In genomic region chr12:83520311-83520890, GRCm38 (mm10) we compare ENCODE assay signal across 8 mouse cellular contexts. TPM values are rescaled to one million over a fixed set of nuclear protein-coding genes. Genes with fewer than 3 reads are reported as not detected.
DNase-seq lines count a peak whose midpoint lies in the region; ATAC-seq and TF ChIP-seq lines count a peak whose summit lies in the region.

Dcaf4 (plus strand) TSS chr12:83520466.

- no peaks in the 10 kb centered on the region for H3K9me3 ChIP-seq in embryonic facial prominence, embryonic 13.5 days
- no peaks in the 10 kb centered on the region for H3K9me3 ChIP-seq in limb, embryonic 13.5 days
- H3K9me3 ChIP-seq in midbrain, embryonic 16.5 days (replicated peaks; ENCODE audit: control insufficient read depth, low read length, poor library complexity, severe bottlenecking): no peaks in the 10 kb centered on the region

- no peaks in the 10 kb centered on the region for H3K36me3 ChIP-seq in embryonic facial prominence, embryonic 13.5 days
- H3K36me3 ChIP-seq in heart, adult 2 months (ENCODE audit: control insufficient read depth, insufficient read depth, low read length): no peaks in the 10 kb centered on the region
- no peaks in the 10 kb centered on the region for H3K36me3 ChIP-seq in limb, embryonic 13.5 days
- H3K36me3 ChIP-seq in midbrain, embryonic 16.5 days (ENCODE audit: control insufficient read depth, insufficient read depth, low read length): no peaks in the 10 kb centered on the region

- H3K27me3 ChIP-seq in embryonic facial prominence, embryonic 13.5 days: no peaks in the 10 kb centered on the region
- H3K27me3 ChIP-seq in heart, adult 2 months (ENCODE audit: control insufficient read depth, insufficient read depth, low read length): no peaks in the 10 kb centered on the region
- no peaks in the 10 kb centered on the region for H3K27me3 ChIP-seq in limb, embryonic 13.5 days
- no peaks in the 10 kb centered on the region for H3K27me3 ChIP-seq in midbrain, embryonic 16.5 days (ENCODE audit: control insufficient read depth, insufficient read depth, low read depth, low read length)

- under 1% methylated on average over 32 of the region's 32 CpGs for WGBS in embryonic facial prominence, embryonic 13.5 days
- under 1% methylated on average over 32 of the region's 32 CpGs for WGBS in heart, adult 2 months
- WGBS in limb, embryonic 13.5 days: under 1% methylated on average over 32 of the region's 32 CpGs
- under 1% methylated on average over 32 of the region's 32 CpGs for WGBS in midbrain, embryonic 16.5 days

- H3K4me2 ChIP-seq in embryonic facial prominence, embryonic 13.5 days: peak within 1 kb of the TSS; percentile 65
- H3K4me2 ChIP-seq in limb, embryonic 13.5 days (replicated peaks): peak within 1 kb of the TSS; percentile 73
- peak within 1 kb of the TSS; percentile 61 for H3K4me2 ChIP-seq in midbrain, embryonic 16.5 days (ENCODE audit: low read length)

- no peak for TF ChIP-seq EP300 in heart, adult 2 months (IDR thresholded peaks at IDR 0.05; ENCODE audit: insufficient read depth, low read depth, low read length)

- no peaks in the 10 kb centered on the region for H3K79me2 ChIP-seq in heart, adult 2 months (replicated peaks; ENCODE audit: control insufficient read depth, insufficient read depth, low read length)

- TF ChIP-seq CTCF in heart, adult 2 months (IDR thresholded peaks at IDR 0.05): peak; percentile 41

- peak; percentile 92 for DNase-seq in 3134 (ENCODE audit: extremely low read depth, insufficient read length, low spot score)
- DNase-seq in adrenal gland, postnatal 36 days: peak; percentile 99
- peak; percentile 96 to 98 for DNase-seq in heart, adult 2 months
- DNase-seq in kidney, adult 8-10 months: peak; percentile 97 to 99
- DNase-seq in spleen, postnatal 10 days (ENCODE audit: low spot score in 2 of 2): peak; percentile 97 to 99

- H3K4me3 ChIP-seq in embryonic facial prominence, embryonic 13.5 days: peak within 1 kb of the TSS; percentile 60
- H3K4me3 ChIP-seq in heart, adult 2 months: peak within 1 kb of the TSS; percentile 69
- H3K4me3 ChIP-seq in limb, embryonic 13.5 days: peak within 1 kb of the TSS; percentile 74
- H3K4me3 ChIP-seq in midbrain, embryonic 16.5 days (ENCODE audit: low read depth, low read length): peak within 1 kb of the TSS; percentile 46

- H3K27ac ChIP-seq in embryonic facial prominence, embryonic 13.5 days: peak within 1 kb of the TSS; percentile 65
- peak within 1 kb of the TSS; percentile 60 for H3K27ac ChIP-seq in heart, adult 2 months
- H3K27ac ChIP-seq in limb, embryonic 13.5 days: peak within 1 kb of the TSS; percentile 63; the same call in 1 of the 2 replicates
- H3K27ac ChIP-seq in midbrain, embryonic 16.5 days (ENCODE audit: low read length): peak within 1 kb of the TSS; percentile 35

- H3K4me1 ChIP-seq in embryonic facial prominence, embryonic 13.5 days: peaks cover 19% of the 10 kb centered on the region
- peaks cover 2% of the 10 kb centered on the region; the same call in 1 of the 2 replicates for H3K4me1 ChIP-seq in heart, adult 2 months (ENCODE audit: control insufficient read depth, insufficient read depth, low read length)
- H3K4me1 ChIP-seq in limb, embryonic 13.5 days: peaks cover 19% of the 10 kb centered on the region
- peaks cover 14% of the 10 kb centered on the region for H3K4me1 ChIP-seq in midbrain, embryonic 16.5 days (ENCODE audit: control insufficient read depth, insufficient read depth, low read length)

- TF ChIP-seq POLR2A in heart, adult 2 months (IDR thresholded peaks at IDR 0.05; ENCODE audit: insufficient read depth, low read depth, low read length): peak; percentile 50; the same call in 1 of the 2 replicates

- ATAC-seq in embryonic facial prominence, embryonic 13.5 days (ENCODE audit: insufficient number of reproducible peaks, insufficient read depth, low FRiP score, low TSS enrichment, low read depth): peak; percentile 96
- ATAC-seq in limb, embryonic 13.5 days (ENCODE audit: low FRiP score, low read depth): peak; percentile 98
- peak; percentile 99 for ATAC-seq in midbrain, embryonic 16.5 days

- H3K9ac ChIP-seq in embryonic facial prominence, embryonic 13.5 days: peak within 1 kb of the TSS; percentile 75
- peak within 1 kb of the TSS; percentile 79 for H3K9ac ChIP-seq in heart, adult 2 months (ENCODE audit: low read depth, low read length)
- peak within 1 kb of the TSS; percentile 77 for H3K9ac ChIP-seq in limb, embryonic 13.5 days
- peak within 1 kb of the TSS; percentile 59 for H3K9ac ChIP-seq in midbrain, embryonic 16.5 days (ENCODE audit: low read depth, low read length)

- intact Hi-C loops in heart, adult 2 months (cut with DNase I): loop anchor here (5.0 kb wide), 1 partner anchor 62 kb away; no protein-coding TSS in a partner anchor

RNA-seq across cellular contexts. Expression of gene Dcaf4, which starts in this region (rescaled TPM):
- 10 to 100 TPM; 43.5 to 46.8 TPM for total RNA-seq in adrenal gland, postnatal 36 days (2021)
- polyA plus RNA-seq in embryonic facial prominence, embryonic 13.5 days (2015; fragmentation: Nextera tagmentation; extraction: Ambion mirVana): 42.2 and 42.4 TPM in 2 replicates
- 10 to 100 TPM; 11.9 to 13.6 TPM for total RNA-seq in heart, adult 2 months (2021)
- 17.2 and 26.1 TPM in 2 replicates for polyA plus RNA-seq in heart, adult 2 months (2012; rRNA removed)
- polyA plus RNA-seq in limb, embryonic 13.5 days (2015; fragmentation: Nextera tagmentation; extraction: Ambion mirVana): 36.2 and 37.7 TPM in 2 replicates
- polyA plus RNA-seq in midbrain, embryonic 16.5 days (2015; fragmentation: Nextera tagmentation; extraction: Ambion mirVana): 46.1 and 50.3 TPM in 2 replicates

Comparison
In these comparisons a context has a peak if more than half of its experiments do, and no peak if none do; other contexts are left out.
1. Peak in every context shown above with its lines: DNase-seq, ATAC-seq, H3K4me3 ChIP-seq and H3K27ac ChIP-seq.